Mouse (Mus musculus) MEL (cell line): ENCODE data around the gene Dlgap1. TPM values are rescaled to one million over a fixed set of nuclear protein-coding genes. Genes with fewer than 3 reads are reported as not detected.

Source experiments
- DNase-seq: peaks from one replicate; pipeline ENCODE4 v3.0.0; 2011; ENCODE audit warnings: low read depth, low spot score
- H3K27ac ChIP-seq: 2 replicates; pipeline ENCODE4 v1.5.1; 2012; ENCODE audit warnings: low read depth, mild to moderate bottlenecking, control low read depth, low read length, moderate library complexity; ENCODE audit not compliant: control insufficient read depth
- H3K27me3 ChIP-seq, 2 experiments: fragments of 150-350 bp in 1 of 2; sonication (generic) in 1 of 2; 2 replicates each; pipeline ENCODE4 v1.6.1; 2012; ENCODE audit warnings: low read length in 2 of 2, mild to moderate bottlenecking in 2 of 2, improper control_type of control experiment in 1 of 2, moderate library complexity in 1 of 2; ENCODE audit not compliant: insufficient read depth in 2 of 2, control insufficient read depth in 1 of 2
- H3K36me3 ChIP-seq, 2 experiments: 2 replicates each; pipeline ENCODE4 v1.6.1; 2012 to 2014; ENCODE audit warnings: low read length in 2 of 2, improper control_type of control experiment in 1 of 2, inconsistent platforms in 1 of 2, mild to moderate bottlenecking in 1 of 2; ENCODE audit not compliant: insufficient read depth in 2 of 2, control insufficient read depth in 1 of 2
- H3K4me1 ChIP-seq, 2 experiments: fragments of 150-350 bp in 1 of 2; sonication (generic) in 1 of 2; 2 replicates each; pipeline ENCODE4 v1.6.1; 2012; ENCODE audit warnings: low read length in 2 of 2, improper control_type of control experiment in 1 of 2, mild to moderate bottlenecking in 1 of 2; ENCODE audit not compliant: insufficient read depth in 2 of 2, control insufficient read depth in 1 of 2
- H3K4me3 ChIP-seq, 2 experiments: fragments of 150-350 bp in 1 of 2; sonication (generic) in 1 of 2; 2 replicates each; pipeline ENCODE4 v1.5.1; 2012; ENCODE audit warnings: low read depth in 2 of 2, low read length in 2 of 2, mild to moderate bottlenecking in 2 of 2, moderate library complexity in 2 of 2, control low read depth in 1 of 2, improper control_type of control experiment in 1 of 2; ENCODE audit not compliant: control insufficient read depth in 1 of 2, insufficient read depth in 1 of 2
- H3K79me2 ChIP-seq: 2 replicates; pipeline ENCODE4 v1.6.1; 2012; ENCODE audit warnings: mild to moderate bottlenecking, low read length, moderate library complexity; ENCODE audit not compliant: control insufficient read depth, poor library complexity, insufficient read depth
- H3K9ac ChIP-seq: 2 replicates; pipeline ENCODE4 v1.6.1; 2012; ENCODE audit warnings: low read depth, mild to moderate bottlenecking, control low read depth, low read length, moderate library complexity; ENCODE audit not compliant: control insufficient read depth, poor library complexity, severe bottlenecking
- H3K9me3 ChIP-seq: fragments of 150-350 bp; sonication (generic); replicated peaks from 2 replicates; pipeline ENCODE4 v1.6.1; 2012; ENCODE audit warnings: mild to moderate bottlenecking, low read length, improper control_type of control experiment, moderate library complexity; ENCODE audit not compliant: insufficient read depth
- CHD1 ChIP-seq: IDR thresholded peaks from 2 replicates; pipeline ENCODE4 v1.6.1; 2012; ENCODE audit warnings: low read depth, mild to moderate bottlenecking, inconsistent platforms, low read length, improper control_type of control experiment
- CHD2 ChIP-seq: IDR thresholded peaks from 2 replicates; pipeline ENCODE4 v1.6.1; 2011; ENCODE audit warnings: low read length, improper control_type of control experiment
- CTCF ChIP-seq, 3 experiments: IDR thresholded peaks in 2 of 3; conservative IDR thresholded peaks in 1 of 3; 2 replicates each; pipeline ENCODE4 v1.5.1; 2011 to 2012; ENCODE audit warnings: low read length in 3 of 3, low read depth in 2 of 3, mild to moderate bottlenecking in 2 of 3, improper control_type of control experiment in 1 of 3, inconsistent platforms in 1 of 3, mixed read lengths in 1 of 3, moderate library complexity in 1 of 3; ENCODE audit not compliant: control insufficient read depth in 1 of 3, insufficient read depth in 1 of 3, poor library complexity in 1 of 3, severe bottlenecking in 1 of 3
- E2F4 ChIP-seq: IDR thresholded peaks from 2 replicates; pipeline ENCODE4 v1.6.1; 2011; ENCODE audit warnings: low read depth, low read length, improper control_type of control experiment, borderline replicate concordance
- ELF1 ChIP-seq: IDR thresholded peaks from 2 replicates; pipeline ENCODE4 v1.6.1; 2014; ENCODE audit warnings: low read depth, mild to moderate bottlenecking, inconsistent platforms, low read length, improper control_type of control experiment, moderate library complexity
- ETS1 ChIP-seq: IDR thresholded peaks from 2 replicates; pipeline ENCODE4 v1.6.1; 2012; ENCODE audit warnings: low read depth, mild to moderate bottlenecking, inconsistent platforms, low read length, improper control_type of control experiment, moderate library complexity
- GABPA ChIP-seq: IDR thresholded peaks from 2 replicates; pipeline ENCODE4 v1.6.1; 2012; ENCODE audit warnings: low read depth, mild to moderate bottlenecking, inconsistent platforms, low read length, improper control_type of control experiment, moderate library complexity
- GATA1 ChIP-seq: IDR thresholded peaks from 2 replicates; pipeline ENCODE4 v1.6.1; 2011; ENCODE audit warnings: low read depth, low read length, improper control_type of control experiment
- HCFC1 ChIP-seq: IDR thresholded peaks from 2 replicates; pipeline ENCODE4 v1.6.1; 2012; ENCODE audit warnings: low read depth, mild to moderate bottlenecking, inconsistent platforms, low read length, improper control_type of control experiment, moderate library complexity
- MAFK ChIP-seq: IDR thresholded peaks from 2 replicates; pipeline ENCODE4 v1.6.1; 2011; ENCODE audit warnings: low read depth, mild to moderate bottlenecking, low read length, improper control_type of control experiment, borderline replicate concordance
- MAX ChIP-seq: IDR thresholded peaks from 2 replicates; pipeline ENCODE4 v1.6.1; 2011; ENCODE audit warnings: low read length, improper control_type of control experiment
- MAZ ChIP-seq: IDR thresholded peaks from 2 replicates; pipeline ENCODE4 v1.6.1; 2012; ENCODE audit warnings: low read depth, mild to moderate bottlenecking, inconsistent platforms, low read length, improper control_type of control experiment
- MXI1 ChIP-seq: IDR thresholded peaks from 2 replicates; pipeline ENCODE4 v1.6.1; 2011; ENCODE audit warnings: mild to moderate bottlenecking, low read depth, low read length, improper control_type of control experiment
- MYB ChIP-seq: IDR thresholded peaks from 2 replicates; pipeline ENCODE4 v1.6.1; 2011; ENCODE audit warnings: mild to moderate bottlenecking, low read depth, low read length, improper control_type of control experiment
- NRF1 ChIP-seq: IDR thresholded peaks from 2 replicates; pipeline ENCODE4 v1.6.1; 2014; ENCODE audit warnings: low read depth, mild to moderate bottlenecking, inconsistent platforms, low read length, improper control_type of control experiment, moderate library complexity; ENCODE audit not compliant: poor library complexity, insufficient read depth, severe bottlenecking
- POLR2A ChIP-seq, 2 experiments: IDR thresholded peaks; 2 replicates each; pipeline ENCODE4 v1.6.1; 2011 to 2012; ENCODE audit warnings: low read length in 2 of 2, mild to moderate bottlenecking in 2 of 2, control low read depth in 1 of 2, improper control_type of control experiment in 1 of 2, low read depth in 1 of 2, moderate library complexity in 1 of 2; ENCODE audit not compliant: control insufficient read depth in 1 of 2, insufficient read depth in 1 of 2, poor library complexity in 1 of 2
- RAD21 ChIP-seq: IDR thresholded peaks from 2 replicates; pipeline ENCODE4 v1.6.1; 2011; ENCODE audit warnings: mild to moderate bottlenecking, low read depth, low read length, improper control_type of control experiment
- RCOR1 ChIP-seq: IDR thresholded peaks from 2 replicates; pipeline ENCODE4 v1.6.1; 2012; ENCODE audit warnings: low read depth, mild to moderate bottlenecking, inconsistent platforms, low read length, improper control_type of control experiment
- SMC3 ChIP-seq: IDR thresholded peaks from 2 replicates; pipeline ENCODE4 v1.6.1; 2011; ENCODE audit warnings: low read depth, low read length, improper control_type of control experiment
- TBP ChIP-seq: IDR thresholded peaks from 2 replicates; pipeline ENCODE4 v1.8.0; 2011; ENCODE audit warnings: low read depth, low read length, improper control_type of control experiment
- TCF12 ChIP-seq: IDR thresholded peaks from 2 replicates; pipeline ENCODE4 v1.6.1; 2014; ENCODE audit warnings: low read depth, mild to moderate bottlenecking, inconsistent platforms, low read length, improper control_type of control experiment, moderate library complexity
- USF1 ChIP-seq: IDR thresholded peaks from 2 replicates; pipeline ENCODE4 v1.6.1; 2014; ENCODE audit warnings: low read depth, mild to moderate bottlenecking, inconsistent platforms, low read length, improper control_type of control experiment, moderate library complexity
- USF2 ChIP-seq, 2 experiments: IDR thresholded peaks; 2 replicates each; pipeline ENCODE4 v1.6.1; 2011 to 2012; ENCODE audit warnings: improper control_type of control experiment in 2 of 2, low read length in 2 of 2, borderline replicate concordance in 1 of 2, inconsistent platforms in 1 of 2, low read depth in 1 of 2, mild to moderate bottlenecking in 1 of 2; ENCODE audit not compliant: insufficient read depth in 1 of 2
- ZC3H11A ChIP-seq: IDR thresholded peaks from 2 replicates; pipeline ENCODE4 v1.6.1; 2012; ENCODE audit warnings: low read depth, mild to moderate bottlenecking, inconsistent platforms, low read length, improper control_type of control experiment
- ZMIZ1 ChIP-seq: IDR thresholded peaks from 2 replicates; pipeline ENCODE4 v1.6.1; 2012; ENCODE audit warnings: low read depth, mild to moderate bottlenecking, inconsistent platforms, low read length, improper control_type of control experiment, moderate library complexity
- ZNF384 ChIP-seq: IDR thresholded peaks from 2 replicates; pipeline ENCODE4 v1.6.1; 2012; ENCODE audit warnings: low read depth, mild to moderate bottlenecking, inconsistent platforms, low read length, improper control_type of control experiment
- polyA plus RNA-seq, 2 experiments: library from polyadenylated mRNA; stranded (reverse) in 1 of 2; unstranded in 1 of 2; fragments of >175 nt in 1 of 2; fragments of >200 nt in 1 of 2; gene quantifications; 2 replicates each; pipeline versions ENCODE4 v1.2.1 to v1.2.4; 2012; ENCODE audit warnings: low replicate concordance in 2 of 2, low read depth in 1 of 2; ENCODE audit not compliant: insufficient read length in 2 of 2, insufficient read depth in 1 of 2, missing spikeins in 1 of 2
- total RNA-seq: library from RNA; depleted of rRNA; stranded (reverse); fragments of 300-350 nt; gene quantifications from 2 replicates; pipeline ENCODE4 v1.2.3, GENCODE M21; 2012

Gene Dlgap1
- total and polyA plus RNA-seq, 3 experiments: 0.06 TPM; not detected in 2

GRCm38 (mm10) chr17:70848511-70849398 is 879.9 kb downstream of the Dlgap1 start:
- TF ChIP-seq ZMIZ1: no peak
- no peak for TF ChIP-seq ZNF384
- TF ChIP-seq USF2 (IDR thresholded peaks at IDR 0.05; ENCODE audit: borderline replicate concordance in 1 of 2, insufficient read depth in 1 of 2, low read depth in 1 of 2, low read length in 2 of 2): no peak
- TF ChIP-seq TBP: no peak
- peak; percentile 71 for TF ChIP-seq MAZ
- TF ChIP-seq POLR2A (IDR thresholded peaks at IDR 0.05; ENCODE audit: control insufficient read depth in 1 of 2, insufficient read depth in 1 of 2, low read depth in 1 of 2, low read length in 2 of 2, poor library complexity in 1 of 2): 0 out of 4 replicates have a peak, but pooled peaks of 1 of the 2 experiments have one; percentile 40
- TF ChIP-seq E2F4: no peak
- TF ChIP-seq CTCF (IDR thresholded peaks at IDR 0.05 in 2 of 3, conservative IDR thresholded peaks at IDR 0.05 in 1 of 3; ENCODE audit: control insufficient read depth in 1 of 3, insufficient read depth in 1 of 3, low read depth in 2 of 3, low read length in 3 of 3, poor library complexity in 1 of 3, severe bottlenecking in 1 of 3): no peak
- TF ChIP-seq ZC3H11A: no peak
- TF ChIP-seq MAX: no peak
- TF ChIP-seq MXI1: no peak
- no peaks in the 10 kb centered on the region for H3K27me3 ChIP-seq
- peaks cover 53% of the 10 kb centered on the region for H3K79me2 ChIP-seq
- H3K36me3 ChIP-seq: peaks cover 15 to 22% of the 10 kb centered on the region in 2 experiments
- DNase-seq: peak; percentile 68
- no peaks in the 10 kb centered on the region for H3K9me3 ChIP-seq
- peak overlapping the region; percentile 79 to 99 for H3K4me3 ChIP-seq
- H3K9ac ChIP-seq: peak overlapping the region; percentile 94
- peak overlapping the region; percentile 90 for H3K27ac ChIP-seq
- peaks cover 12 to 19% of the 10 kb centered on the region in 2 experiments; a peak in 3 of 4 replicates for H3K4me1 ChIP-seq

- Histone ChIP-seq H3K4me1 (peaks cover 15 to 21% of the 10 kb centered on the region in 2 experiments; a peak in 3 of 4 replicates), H3K9ac (peak overlapping the region; percentile 94), H3K9me3 (no peaks in the 10 kb centered on the region), H3K4me3 (peak overlapping the region; percentile 79 to 99), H3K27me3 (no peaks in the 10 kb centered on the region), H3K79me2 (peaks cover 58% of the 10 kb centered on the region), H3K27ac (peak overlapping the region; percentile 90), H3K36me3 (peaks cover 7 to 25% of the 10 kb centered on the region in 2 experiments)
- peak; percentile 93 for DNase-seq
- no peak for TF ChIP-seq ZMIZ1
- TF ChIP-seq MAFK: no peak
- TF ChIP-seq CHD1: 0 out of 2 replicates have a peak, but pooled peaks have one; percentile 58
- no peak; the same call in 1 of the 2 replicates for TF ChIP-seq ZNF384
- TF ChIP-seq RCOR1: 0 out of 2 replicates have a peak, but pooled peaks have one; percentile 48
- no peak; the same call in 1 of the 2 replicates for TF ChIP-seq ETS1
- TF ChIP-seq CTCF (IDR thresholded peaks at IDR 0.05 in 2 of 3, conservative IDR thresholded peaks at IDR 0.05 in 1 of 3; ENCODE audit: control insufficient read depth in 1 of 3, insufficient read depth in 1 of 3, low read depth in 2 of 3, low read length in 3 of 3, poor library complexity in 1 of 3, severe bottlenecking in 1 of 3): peak in 2 of 3 experiments; percentile 3 to 20; a peak in 1 of 6 replicates
- TF ChIP-seq USF1: no peak
- peak; percentile 94 for TF ChIP-seq NRF1
- TF ChIP-seq TCF12: 0 out of 2 replicates have a peak, but pooled peaks have one; percentile 41
- TF ChIP-seq CHD2: no peak
- peak; percentile 26; the same call in 1 of the 2 replicates for TF ChIP-seq MXI1
- no peak for TF ChIP-seq RAD21
- TF ChIP-seq TBP: peak; percentile 74; the same call in 1 of the 2 replicates
- peak; percentile 50; the same call in 1 of the 2 replicates for TF ChIP-seq HCFC1
- no peak for TF ChIP-seq SMC3
- TF ChIP-seq MYB: no peak
- TF ChIP-seq GATA1: peak; percentile 4; the same call in 1 of the 2 replicates
- TF ChIP-seq ELF1: no peak
- no peak for TF ChIP-seq GABPA
Observed at GRCm38 (mm10) chr17:70849399-70850232, 880.7 kb downstream of the Dlgap1 start.
